Mouse (Mus musculus): ENCODE data around the gene Polrmt. TPM values are rescaled to one million over a fixed set of nuclear protein-coding genes. Genes with fewer than 3 reads are reported as not detected.
A peak's percentile ranks its signal among the peaks of the same experiment; 100 is the strongest.
"Not testable (repeated sequence)": the region's sequence is repeated elsewhere in the genome, so short reads cannot be mapped to it uniquely, and the experiment has no call there.

Polrmt gene
- polyA plus RNA-seq, 1 experiment from 2014 or later, result 40.7 TPM

DNA sequence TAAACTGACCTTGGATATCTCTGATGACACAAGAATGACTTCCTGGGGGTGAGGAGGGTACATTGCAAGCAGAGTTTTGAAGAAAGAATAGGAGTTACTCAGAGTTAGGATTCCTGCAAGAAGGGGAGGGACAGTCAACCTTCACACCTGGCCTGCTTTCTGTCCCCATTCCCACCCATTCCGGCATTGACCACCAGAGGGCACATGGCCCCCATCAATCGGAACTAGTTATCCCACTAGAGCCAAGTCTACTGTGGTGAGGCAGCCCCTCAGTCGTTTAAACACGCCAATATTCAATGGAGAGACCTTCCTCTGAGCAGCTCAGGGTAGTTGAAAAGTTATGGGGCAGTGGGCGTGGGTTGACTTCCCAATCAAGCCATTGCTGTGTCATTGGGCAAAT is 22.0 kb upstream of the Polrmt start:
- WGBS, result under 1% methylated on average over 5 of the region's 5 CpGs
- Histone ChIP-seq H3K27me3 (no peaks in the 10 kb centered on the region), H3K4me2 (peak overlapping the region; percentile 96), H3K9me3 (no peaks in the 10 kb centered on the region), H3K36me3 (no peaks in the 10 kb centered on the region), H3K9ac (no peak overlapping the region), H3K4me1 (replicated peaks) (peaks cover 40% of the 10 kb centered on the region), H3K4me3 (0 out of 2 replicates have a peak overlapping the region, but pooled peaks have one; percentile 95), H3K27ac (replicated peaks) (no peak overlapping the region)
- no peak for ATAC-seq (ENCODE audit: low read depth)

DNA sequence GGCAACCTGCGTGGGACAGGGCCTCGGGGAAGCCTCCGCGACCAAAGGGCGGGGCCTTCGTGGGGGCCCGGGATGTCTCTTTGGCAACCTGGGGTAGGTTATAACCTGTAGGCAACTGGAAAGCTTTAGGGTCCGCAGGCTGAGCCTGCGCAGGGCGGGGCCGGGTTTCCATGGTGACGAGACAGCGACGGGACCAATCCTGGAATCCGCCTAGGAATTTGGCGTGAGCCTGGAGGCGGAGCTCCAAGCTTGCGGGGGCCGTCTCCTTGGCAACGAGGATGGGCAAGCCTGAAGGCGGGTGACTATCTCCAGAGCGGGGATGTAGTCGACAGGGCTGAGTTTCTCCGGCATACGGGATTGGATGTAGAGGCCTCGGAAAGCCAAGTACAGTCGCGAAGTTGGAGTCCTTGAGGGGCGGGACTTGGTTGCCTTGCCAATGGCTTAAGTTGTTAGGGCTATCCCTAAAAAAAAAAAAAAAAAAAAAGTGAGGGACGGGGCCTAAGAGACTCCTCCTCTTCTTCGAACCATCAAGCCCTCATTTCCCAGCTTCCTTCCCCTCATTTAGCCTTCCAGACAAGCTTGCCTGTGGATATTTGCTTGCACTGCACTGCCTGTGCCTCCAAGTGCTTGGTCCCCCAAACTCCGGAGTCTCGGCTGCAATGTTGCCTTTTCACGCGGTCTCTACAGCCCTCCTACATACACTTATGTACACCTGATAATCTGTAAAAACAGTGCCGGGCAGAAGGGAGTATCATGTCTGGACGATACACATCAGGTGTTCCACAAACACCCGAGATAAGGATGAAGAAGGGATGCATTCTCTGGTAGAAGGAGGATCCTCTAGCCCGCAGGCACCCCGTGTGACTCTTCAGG is 21.2 kb upstream of the Polrmt start:
- Histone ChIP-seq H3K9me3 (no peaks in the 10 kb centered on the region), H3K27ac (replicated peaks) (peak overlapping the region; percentile 94), H3K4me2 (peak overlapping the region; percentile 96), H3K27me3 (no peaks in the 10 kb centered on the region), H3K4me1 (replicated peaks) (peaks cover 40% of the 10 kb centered on the region), H3K4me3 (peak overlapping the region; percentile 95), H3K36me3 (peaks cover 2% of the 10 kb centered on the region; the same call in 1 of the 2 replicates), H3K9ac (peak overlapping the region; percentile 96)
- peak; percentile 88 for ATAC-seq (ENCODE audit: low read depth)
- 12% methylated on average over 40 of the region's 40 CpGs for WGBS

DNA sequence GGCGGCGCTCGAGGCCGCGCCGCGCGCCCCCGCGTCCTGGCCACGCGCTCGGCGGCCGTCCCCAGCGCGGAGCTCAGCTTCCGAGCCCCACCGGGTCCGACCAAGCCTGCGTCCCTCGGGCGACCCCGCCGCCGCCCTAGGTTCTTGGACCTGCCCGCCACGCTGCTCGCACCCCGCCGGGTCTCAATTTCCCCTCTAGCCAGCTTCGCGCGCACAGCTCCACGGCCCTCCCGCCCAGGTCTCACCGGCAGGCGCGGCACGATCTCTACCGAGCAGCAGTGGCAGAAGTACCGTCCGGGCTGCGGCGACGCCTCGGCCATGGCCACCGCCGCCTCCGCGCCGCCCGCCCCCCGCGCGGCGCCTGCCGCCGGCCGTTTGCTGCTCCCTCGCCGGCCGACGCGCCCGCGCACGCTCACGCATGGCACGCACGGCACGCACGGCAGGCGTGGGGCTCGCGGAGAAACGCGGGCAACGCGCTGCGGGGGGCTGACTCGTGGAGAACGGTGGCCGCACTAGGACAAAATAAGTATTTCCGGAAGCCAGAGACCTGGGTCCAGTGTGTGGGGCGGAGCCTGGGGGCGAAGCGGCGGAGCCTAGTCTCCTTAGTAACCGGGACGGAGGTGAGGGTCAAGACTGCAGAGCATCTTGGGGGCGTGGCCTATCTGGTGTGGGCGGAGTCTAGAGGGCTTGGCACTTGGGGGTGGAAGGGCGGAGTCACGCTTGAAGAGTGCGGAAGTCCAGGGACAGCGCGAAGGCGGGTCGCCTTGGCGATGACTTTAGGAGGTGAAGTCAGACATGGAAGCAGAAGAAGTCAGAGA is 20.3 kb upstream of the Polrmt start, which contains the start of gene Rnf126:
Gene Rnf126 (minus strand): TSS at position 445 of the 818 bp plus-strand sequence.
- H3K27ac ChIP-seq (replicated peaks), result peak within 1 kb of the TSS; percentile 94
- H3K9me3 ChIP-seq, result no peaks in the 10 kb centered on the region
- under 1% methylated on average over 87 of the region's 101 CpGs for WGBS
- peak; percentile 92 for ATAC-seq (ENCODE audit: low read depth)
- peak within 1 kb of the TSS; percentile 96 for H3K4me2 ChIP-seq
- H3K27me3 ChIP-seq, result no peaks in the 10 kb centered on the region
- peak within 1 kb of the TSS; percentile 96 for H3K9ac ChIP-seq
- peaks cover 40% of the 10 kb centered on the region for H3K4me1 ChIP-seq (replicated peaks)
- peaks cover 11% of the 10 kb centered on the region for H3K36me3 ChIP-seq
- H3K4me3 ChIP-seq, result peak within 1 kb of the TSS; percentile 95

DNA sequence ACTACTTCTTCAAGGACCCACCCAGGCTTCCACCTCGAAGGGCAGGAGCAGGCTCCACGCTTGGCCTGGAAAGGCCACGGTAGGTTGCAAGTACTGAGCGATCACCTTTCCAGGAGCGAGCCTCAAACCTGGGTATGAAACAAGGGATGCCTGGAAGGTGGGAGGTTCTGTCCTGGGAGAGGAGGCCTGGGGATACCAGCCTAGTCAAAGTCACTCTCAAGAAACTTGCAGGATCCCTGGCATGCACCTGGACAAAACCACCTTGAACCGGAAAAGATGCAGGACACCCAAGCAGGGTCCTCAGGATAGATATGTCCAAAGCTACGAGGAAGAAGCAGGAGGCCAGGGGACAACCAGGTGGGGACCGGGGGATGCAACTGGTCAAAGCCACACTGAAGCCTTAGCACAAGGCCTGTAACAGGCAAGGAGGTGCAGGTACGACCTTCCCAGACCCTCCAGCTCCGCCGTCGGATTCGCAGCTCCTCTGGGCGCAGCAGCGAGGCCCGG is 19.7 kb upstream of the Polrmt start:
- H3K27me3 ChIP-seq, result no peaks in the 10 kb centered on the region
- ATAC-seq (ENCODE audit: low read depth), result no peak
- H3K4me3 ChIP-seq, result peak overlapping the region; percentile 95
- H3K4me1 ChIP-seq (replicated peaks), result peaks cover 40% of the 10 kb centered on the region
- H3K4me2 ChIP-seq, result peak overlapping the region; percentile 96
- H3K27ac ChIP-seq (replicated peaks), result peak overlapping the region; percentile 94
- H3K36me3 ChIP-seq, result peaks cover 18% of the 10 kb centered on the region
- no peaks in the 10 kb centered on the region for H3K9me3 ChIP-seq
- peak overlapping the region; percentile 96 for H3K9ac ChIP-seq
- 10% methylated on average over 16 of the region's 16 CpGs for WGBS

DNA sequence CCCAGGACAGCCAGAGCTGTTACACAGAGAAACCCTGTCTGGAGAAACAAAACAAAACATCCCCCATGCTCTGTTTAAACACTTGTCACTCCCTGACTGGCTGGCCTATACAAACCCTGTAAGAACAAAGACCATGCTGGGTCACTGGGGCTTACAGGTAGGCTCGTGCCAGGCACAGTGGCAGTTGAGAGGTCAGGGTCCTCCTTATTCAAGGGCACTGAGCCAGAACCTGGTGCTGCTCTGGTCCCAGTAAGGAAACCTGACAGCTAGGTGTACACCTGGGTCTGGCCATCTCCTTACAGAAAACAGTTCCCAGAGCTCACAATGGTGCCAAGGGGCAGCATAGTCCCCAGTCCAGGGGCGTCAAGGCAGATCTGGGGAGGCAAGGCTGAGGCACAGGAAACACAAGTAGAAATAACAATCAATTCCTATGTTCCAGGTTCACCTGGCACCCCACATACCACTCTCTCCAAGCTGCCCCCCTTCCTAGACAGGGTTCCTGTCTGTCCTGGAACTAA is 18.9 kb upstream of the Polrmt start:
- Histone ChIP-seq H3K27ac (replicated peaks) (no peak overlapping the region), H3K4me1 (replicated peaks) (peaks cover 40% of the 10 kb centered on the region), H3K36me3 (peaks cover 25% of the 10 kb centered on the region), H3K4me2 (peak overlapping the region; percentile 96), H3K9me3 (no peaks in the 10 kb centered on the region), H3K27me3 (no peaks in the 10 kb centered on the region), H3K9ac (peak overlapping the region; percentile 96), H3K4me3 (peak overlapping the region; percentile 95)
- ATAC-seq (ENCODE audit: low read depth), result no peak
- 80% methylated on average over 2 of the region's 2 CpGs for WGBS

DNA sequence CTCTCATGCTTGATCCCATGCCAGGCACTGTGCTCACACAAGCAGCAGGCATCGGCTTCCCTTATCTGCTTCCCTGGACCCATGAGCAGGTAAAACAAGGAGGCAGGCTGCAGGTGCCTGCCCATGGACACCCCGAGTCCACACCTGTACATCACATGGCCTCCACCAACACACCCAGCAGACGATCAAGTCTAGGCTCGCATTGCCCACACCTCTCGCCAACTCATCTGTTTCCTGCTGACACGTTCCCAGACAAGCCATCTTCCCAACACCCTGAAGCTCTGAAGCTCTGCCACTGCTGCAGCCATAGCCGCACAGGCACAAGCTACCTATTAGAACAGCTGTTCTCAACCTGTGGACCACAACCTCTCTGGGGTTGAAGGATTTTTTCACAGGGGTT is 17.9 kb upstream of the Polrmt start:
- no peak for ATAC-seq (ENCODE audit: low read depth)
- Histone ChIP-seq H3K9ac (peak overlapping the region; percentile 57; the same call in 1 of the 2 replicates), H3K4me3 (no peak overlapping the region), H3K9me3 (no peaks in the 10 kb centered on the region), H3K36me3 (peaks cover 32% of the 10 kb centered on the region), H3K4me1 (replicated peaks) (peaks cover 40% of the 10 kb centered on the region), H3K27me3 (no peaks in the 10 kb centered on the region), H3K4me2 (no peak overlapping the region), H3K27ac (replicated peaks) (no peak overlapping the region)
- 93% methylated on average over 7 of the region's 7 CpGs for WGBS

DNA sequence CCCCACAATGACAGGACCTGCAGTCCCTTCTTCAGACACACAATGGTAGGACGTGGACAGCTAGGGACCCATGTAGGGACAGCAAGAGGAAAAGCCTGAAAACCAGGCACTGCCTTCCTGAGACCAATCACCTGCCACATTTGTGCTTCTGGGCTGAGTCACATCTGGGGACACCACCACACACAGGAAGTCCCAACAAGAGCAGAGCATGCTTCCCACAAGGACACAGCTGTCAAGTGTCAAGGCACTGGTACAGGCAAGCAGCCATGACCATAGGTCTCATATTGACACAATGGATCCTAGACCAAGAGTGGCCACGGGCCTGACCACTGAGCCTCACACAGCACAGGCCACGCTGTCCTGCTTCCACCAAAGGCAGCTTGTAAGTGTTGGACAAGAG is 16.5 kb upstream of the Polrmt start:
- ATAC-seq (ENCODE audit: low read depth), result no peak
- Histone ChIP-seq H3K4me2 (no peak overlapping the region), H3K27ac (replicated peaks) (no peak overlapping the region), H3K4me3 (no peak overlapping the region), H3K4me1 (replicated peaks) (peaks cover 31% of the 10 kb centered on the region), H3K9ac (no peak overlapping the region), H3K27me3 (no peaks in the 10 kb centered on the region), H3K36me3 (peaks cover 46% of the 10 kb centered on the region), H3K9me3 (no peaks in the 10 kb centered on the region)
- WGBS, result 91% methylated on average over 3 of the region's 3 CpGs

DNA sequence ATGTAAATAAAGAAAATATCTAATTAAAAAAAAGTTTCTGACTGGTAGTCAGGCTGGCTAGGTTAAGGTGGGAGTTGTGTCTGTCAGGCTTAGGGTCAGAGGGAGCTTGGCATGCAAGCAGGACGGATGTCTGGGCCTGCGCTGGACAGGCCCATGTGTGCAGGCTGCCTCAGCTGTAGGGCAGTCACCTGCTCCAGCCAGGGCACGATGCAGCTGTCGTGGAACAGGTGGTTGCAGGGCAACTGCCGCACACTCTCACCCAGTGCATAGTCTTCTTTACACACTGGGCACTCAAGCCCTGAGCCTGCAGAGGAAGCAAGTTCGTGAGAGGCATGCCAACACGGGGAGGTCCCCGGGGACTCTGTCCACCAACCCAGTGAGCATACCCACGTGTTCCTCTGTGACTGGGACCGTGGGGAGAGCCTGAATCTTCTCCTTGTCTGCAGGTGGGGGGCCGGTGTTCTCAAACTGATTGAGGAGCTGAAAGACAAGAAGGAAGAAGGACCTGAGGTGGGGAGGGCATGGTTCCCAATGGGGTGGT is 14.3 kb upstream of the Polrmt start:
- Histone ChIP-seq H3K9me3 (no peaks in the 10 kb centered on the region), H3K9ac (no peak overlapping the region), H3K27ac (replicated peaks) (no peak overlapping the region), H3K27me3 (no peaks in the 10 kb centered on the region), H3K4me3 (no peak overlapping the region), H3K4me2 (no peak overlapping the region), H3K4me1 (replicated peaks) (peaks cover 21% of the 10 kb centered on the region), H3K36me3 (peaks cover 68% of the 10 kb centered on the region)
- ATAC-seq (ENCODE audit: low read depth), result no peak
- 93% methylated on average over 11 of the region's 11 CpGs for WGBS

DNA sequence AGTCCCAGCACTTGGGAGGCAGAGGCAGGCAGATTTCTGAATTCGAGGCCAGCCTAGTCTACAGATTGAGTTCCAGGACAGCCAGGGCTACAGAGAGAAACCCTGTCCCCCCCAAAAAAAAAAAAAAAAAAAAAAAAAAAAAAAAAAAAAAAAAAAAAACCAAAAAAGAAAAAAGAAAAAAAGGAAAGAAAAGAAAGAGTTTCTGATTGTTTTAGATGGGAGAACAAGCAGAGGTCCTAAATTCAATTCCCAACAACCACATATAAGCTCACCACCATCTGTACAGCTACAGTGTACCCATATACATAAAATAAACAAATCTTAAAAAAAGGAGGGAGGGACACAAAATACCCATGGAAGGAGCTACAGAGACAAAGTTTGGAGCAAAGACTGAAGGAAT is 13.3 kb upstream of the Polrmt start:
- WGBS, result 89% methylated on average over 1 of the region's 1 CpGs
- H3K4me3 ChIP-seq; H3K27ac ChIP-seq (replicated peaks); ATAC-seq (ENCODE audit: low read depth); H3K4me2 ChIP-seq; H3K9ac ChIP-seq; H3K27me3 ChIP-seq; H3K9me3 ChIP-seq: not testable (repeated sequence)
- Histone ChIP-seq H3K36me3 (peaks cover 69% of the 10 kb centered on the region), H3K4me1 (replicated peaks) (peaks cover 20% of the 10 kb centered on the region)

DNA sequence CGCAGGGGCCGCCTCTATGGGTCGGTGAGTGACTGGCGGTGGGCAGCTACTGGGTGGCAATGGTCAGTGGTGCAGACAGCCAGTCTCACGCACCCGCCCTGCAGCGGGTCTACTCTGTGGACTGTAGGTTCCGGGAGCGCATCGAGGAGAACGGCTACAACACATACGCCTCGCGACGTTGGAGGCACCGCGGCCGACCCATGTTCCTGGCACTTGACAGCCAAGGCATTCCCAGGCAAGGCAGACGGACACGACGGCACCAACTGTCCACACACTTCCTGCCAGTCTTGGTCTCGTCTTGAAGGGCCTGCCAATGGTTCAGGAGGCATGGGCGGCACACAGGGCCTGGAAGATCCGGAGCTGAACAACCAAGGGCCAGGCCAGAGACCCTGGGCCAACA is 10.3 kb upstream of the Polrmt start:
- ATAC-seq (ENCODE audit: low read depth), result no peak
- peaks cover 58% of the 10 kb centered on the region for H3K36me3 ChIP-seq
- WGBS, result 87% methylated on average over 24 of the region's 24 CpGs

DNA sequence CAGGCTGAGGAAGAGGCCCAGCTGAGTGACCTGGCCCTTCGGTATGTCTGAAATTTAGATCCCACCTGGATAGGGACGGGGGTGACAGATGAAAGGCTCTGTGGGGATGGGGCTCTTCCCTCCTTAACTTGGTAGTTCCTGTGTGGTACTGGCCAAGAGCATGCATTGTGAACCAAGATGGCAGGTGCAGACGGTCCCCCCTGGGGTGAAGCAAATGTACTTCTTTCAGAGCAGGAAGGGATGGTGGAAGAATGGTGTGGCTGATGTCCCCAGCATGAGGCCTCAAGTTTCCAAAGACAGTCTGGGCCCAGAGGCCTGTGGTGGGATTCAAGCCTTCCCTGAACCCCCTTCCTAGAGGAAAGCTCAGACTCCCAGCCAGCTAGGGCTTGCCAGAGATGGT is 9.5 kb upstream of the Polrmt start:
- no peak overlapping the region for H3K27ac ChIP-seq (replicated peaks)
- H3K4me3 ChIP-seq, result no peak overlapping the region
- 0 out of 2 replicates have a peak overlapping the region, but pooled peaks have one; percentile 69 for H3K9ac ChIP-seq
- H3K4me2 ChIP-seq, result no peak overlapping the region; the same call in 1 of the 2 replicates
- H3K4me1 ChIP-seq (replicated peaks), result peaks cover 10% of the 10 kb centered on the region
- ATAC-seq (ENCODE audit: low read depth), result no peak
- H3K36me3 ChIP-seq, result peaks cover 50% of the 10 kb centered on the region
- WGBS, result 87% methylated on average over 3 of the region's 3 CpGs
- no peaks in the 10 kb centered on the region for H3K27me3 ChIP-seq
- H3K9me3 ChIP-seq, result no peaks in the 10 kb centered on the region

More for the DNA sequence above, 10.3 kb upstream of the Polrmt start:
- Histone ChIP-seq H3K4me3 (no peak overlapping the region), H3K4me1 (replicated peaks) (peaks cover 10% of the 10 kb centered on the region), H3K9me3 (no peaks in the 10 kb centered on the region), H3K4me2 (no peak overlapping the region), H3K27me3 (no peaks in the 10 kb centered on the region), H3K27ac (replicated peaks) (no peak overlapping the region), H3K9ac (no peak overlapping the region)

Measured in neural tube, embryonic 13.5 days (tissue).